Mouse (Mus musculus): Measurements from ENCODE around the gene Myo5c.

GRCm38 (mm10) chr9:75196335-75196734 lies 35.5 kb upstream of the Myo5c start:
- TF ChIP-seq CTCF (IDR thresholded peaks at IDR 0.05; ENCODE audit: extremely low read depth, insufficient read depth, low read length) (no peak), POLR2A (IDR thresholded peaks at IDR 0.05; ENCODE audit: extremely low read depth, insufficient read depth, low read length) (no peak)

All from cortical plate, adult 2 months (tissue).